Mouse (Mus musculus): ENCODE results near the gene Tfcp2. TPM values are rescaled to one million over a fixed set of nuclear protein-coding genes. Genes with fewer than 3 reads are reported as not detected.

The Tfcp2 gene
- total RNA-seq (2023): 1 to 10 TPM; 7.2 to 8.8 TPM

GRCm38 (mm10) chr15:100551326-100552307 lies at the start of gene Tfcp2:
TSS of gene Tfcp2 (minus strand) at chr15:100552008.

GRCm38 (mm10) chr15:100599276-100600046 lies 47.7 kb upstream of the Tfcp2 start, which contains the start of gene Pou6f1:
TSS of gene Pou6f1 (minus strand) at chr15:100599984.

GRCm38 (mm10) chr15:100495102-100495501 lies 56.7 kb downstream of the Tfcp2 start, which contains the start of gene Csrnp2:
TSS of gene Csrnp2 (minus strand) at chr15:100495488.

DNA sequence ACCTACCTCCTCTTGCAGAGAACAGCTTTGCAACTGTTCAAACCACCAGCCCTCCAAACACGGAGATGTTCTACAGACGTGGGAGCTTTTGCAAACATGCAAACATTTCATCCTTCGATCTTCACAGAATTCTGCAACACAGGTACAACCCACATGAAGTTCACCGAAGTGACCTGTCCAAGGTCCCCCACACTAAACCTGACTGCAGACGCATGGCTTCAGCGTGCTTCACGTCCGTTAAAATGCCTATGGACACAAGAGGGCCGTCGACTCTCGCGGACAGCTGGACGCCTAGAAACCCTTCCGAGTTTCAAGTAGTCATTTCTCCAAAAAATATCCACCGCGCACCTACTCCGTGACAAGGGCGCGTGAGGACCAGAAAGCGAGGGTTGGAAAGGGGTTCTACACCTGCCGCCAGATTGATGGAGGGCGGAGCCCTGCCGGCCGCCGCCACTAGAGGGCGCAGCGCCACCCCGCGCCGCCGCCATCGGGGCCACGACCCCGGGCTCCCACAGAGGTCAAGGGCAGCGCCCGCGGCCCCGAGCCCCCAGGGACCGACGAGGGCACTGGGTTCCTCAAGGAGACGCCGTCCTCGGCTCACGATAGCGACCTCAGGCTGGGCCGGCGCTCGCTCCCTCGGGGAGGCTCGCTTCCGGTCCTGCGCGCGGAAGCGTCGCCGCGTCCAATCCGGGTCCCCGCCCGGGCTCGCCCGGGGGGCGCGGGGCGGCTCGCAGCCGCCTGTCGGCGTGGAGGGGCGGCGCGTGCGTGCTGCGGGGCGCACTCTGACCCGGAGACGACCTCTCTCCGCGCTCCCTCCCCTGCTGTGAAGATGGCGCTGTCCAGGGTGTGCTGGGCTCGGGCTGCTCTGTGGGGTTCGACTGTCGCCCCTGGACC lies 83.3 kb downstream of the Tfcp2 start, which contains the start of gene Letmd1:
Gene Letmd1 (plus strand): TSS at position 729 of the 894 bp plus-strand sequence.

Other genes with a start within 250 kb of the Tfcp2 start
- 10 to 100 TPM; 63.1 to 73.6 TPM for gene Mettl7a1, start 247.9 kb downstream of the Tfcp2 start, total RNA-seq (2023)
- gene Mettl7a3, start 217.1 kb downstream of the Tfcp2 start, total RNA-seq (2023): under 1 TPM in 1 of 2 experiments, not detected in 1; 0.63 TPM
- gene Methig1, start 198.9 kb downstream of the Tfcp2 start, total RNA-seq (2023): not detected
- 1 to 10 TPM; 2.0 to 2.5 TPM for gene Mettl7a2, start 198.8 kb downstream of the Tfcp2 start, total RNA-seq (2023)
- not detected for gene Higd1c, start 187.5 kb downstream of the Tfcp2 start, total RNA-seq (2023)
- gene Gm5475, start 129.9 kb downstream of the Tfcp2 start, total RNA-seq (2023): not detected
- 10 to 100 TPM; 30.3 to 30.6 TPM for gene Slc11a2, start 126.9 kb downstream of the Tfcp2 start, total RNA-seq (2023)
- gene Letmd1, start 83.0 kb downstream of the Tfcp2 start, total RNA-seq (2023): 10 to 100 TPM; 27.2 to 29.2 TPM
- gene Csrnp2, start 56.5 kb downstream of the Tfcp2 start, total RNA-seq (2023): 1 to 10 TPM; 2.0 to 2.7 TPM
- 10 to 100 TPM; 12.4 to 15.5 TPM for gene Pou6f1, start 48.0 kb upstream of the Tfcp2 start, total RNA-seq (2023)
- 100 to 1,000 TPM; 500 to 526 TPM for gene Dazap2, start 63.3 kb upstream of the Tfcp2 start, total RNA-seq (2023)
- gene Smagp, start 84.9 kb upstream of the Tfcp2 start, total RNA-seq (2023): 10 to 100 TPM; 60.8 to 79.4 TPM
- 100 to 1,000 TPM; 508 to 528 TPM for gene Bin2, start 117.5 kb upstream of the Tfcp2 start, total RNA-seq (2023)
- 10 to 100 TPM; 20.1 to 22.6 TPM for gene Cela1, start 135.9 kb upstream of the Tfcp2 start, total RNA-seq (2023)
- gene Galnt6, start 177.4 kb upstream of the Tfcp2 start, total RNA-seq (2023): 10 to 100 TPM; 27.2 to 27.3 TPM
- gene Slc4a8, start 209.7 kb upstream of the Tfcp2 start, total RNA-seq (2023): 1 to 10 TPM; 2.0 to 5.5 TPM